Mouse (Mus musculus): ENCODE results near the gene Sptlc3. TPM values are rescaled to one million over a fixed set of nuclear protein-coding genes. Genes with fewer than 3 reads are reported as not detected.

The Sptlc3 gene
- polyA plus RNA-seq, 1 experiment from 2014 or later = 1.7 TPM

DNA sequence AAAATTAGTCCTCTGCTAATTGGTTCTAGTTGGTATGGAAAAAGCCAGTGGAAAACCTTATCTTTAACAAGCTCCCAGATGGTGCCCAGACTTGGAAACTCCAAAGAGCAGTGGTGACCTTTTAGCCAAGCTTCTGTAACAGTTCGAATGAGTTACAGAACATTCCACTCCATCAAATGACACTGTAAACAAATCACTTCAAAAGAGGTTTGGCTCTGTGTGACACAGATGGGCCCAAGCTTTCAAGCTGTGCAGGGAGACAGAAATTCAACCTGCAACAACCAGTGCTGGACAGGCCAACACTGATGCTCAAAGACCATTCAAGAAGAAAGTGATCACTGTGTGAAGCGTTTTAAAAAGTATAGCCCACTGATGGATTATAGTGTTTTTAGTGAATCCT lies 144.1 kb downstream of the Sptlc3 start:
- WGBS = 21% methylated on average over 2 of the region's 2 CpGs
- Histone ChIP-seq H3K9ac (replicated peaks) (no peak overlapping the region), H3K27ac (no peak overlapping the region), H3K9me3 (no peaks in the 10 kb centered on the region), H3K4me3 (replicated peaks) (no peak overlapping the region), H3K27me3 (no peaks in the 10 kb centered on the region), H3K4me1 (replicated peaks) (peaks cover 10% of the 10 kb centered on the region; the same call in 1 of the 2 replicates), H3K36me3 (no peaks in the 10 kb centered on the region), H3K4me2 (no peak overlapping the region)
- ATAC-seq (ENCODE audit: insufficient number of reproducible peaks, insufficient read depth, low FRiP score, low TSS enrichment, low read depth) = no peak

DNA sequence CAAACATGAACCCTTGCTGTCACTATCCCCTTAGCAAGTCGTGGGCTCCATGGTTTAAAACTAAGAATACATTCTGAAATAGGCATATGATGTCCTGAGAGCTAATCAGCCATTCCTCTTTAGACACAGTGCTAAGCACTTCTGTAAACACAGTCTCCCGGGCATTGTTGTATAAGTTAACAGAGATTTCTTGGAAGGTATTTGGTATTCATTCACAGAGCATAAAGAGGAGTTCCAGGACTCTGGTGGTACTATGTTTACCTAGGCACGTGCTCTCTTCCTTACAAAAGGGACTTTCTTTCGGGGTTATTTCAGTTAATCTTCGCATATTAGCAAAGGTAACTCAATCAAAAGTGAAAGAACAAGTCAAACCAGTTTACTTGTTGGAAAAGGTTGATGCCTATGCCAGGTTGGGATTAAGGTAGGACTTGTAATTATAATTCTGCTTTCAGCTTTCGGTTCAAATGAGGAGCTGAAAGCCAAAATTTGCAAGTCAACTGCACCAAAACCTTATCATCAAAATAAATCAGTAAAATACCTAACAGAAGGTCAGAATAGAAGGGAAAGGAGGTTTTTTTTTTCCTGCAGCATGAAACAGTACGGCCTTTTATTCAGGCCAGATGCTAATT lies 148.2 kb downstream of the Sptlc3 start:
- H3K4me1 ChIP-seq (replicated peaks) = peaks cover 9% of the 10 kb centered on the region
- no peaks in the 10 kb centered on the region for H3K36me3 ChIP-seq
- 60% methylated on average over 7 of the region's 7 CpGs for WGBS
- no peak overlapping the region for H3K4me2 ChIP-seq
- no peak for ATAC-seq (ENCODE audit: insufficient number of reproducible peaks, insufficient read depth, low FRiP score, low TSS enrichment, low read depth)
- no peak overlapping the region for H3K27ac ChIP-seq
- no peak overlapping the region for H3K4me3 ChIP-seq (replicated peaks)
- H3K9me3 ChIP-seq = no peaks in the 10 kb centered on the region
- no peak overlapping the region for H3K9ac ChIP-seq (replicated peaks)
- no peaks in the 10 kb centered on the region for H3K27me3 ChIP-seq

DNA sequence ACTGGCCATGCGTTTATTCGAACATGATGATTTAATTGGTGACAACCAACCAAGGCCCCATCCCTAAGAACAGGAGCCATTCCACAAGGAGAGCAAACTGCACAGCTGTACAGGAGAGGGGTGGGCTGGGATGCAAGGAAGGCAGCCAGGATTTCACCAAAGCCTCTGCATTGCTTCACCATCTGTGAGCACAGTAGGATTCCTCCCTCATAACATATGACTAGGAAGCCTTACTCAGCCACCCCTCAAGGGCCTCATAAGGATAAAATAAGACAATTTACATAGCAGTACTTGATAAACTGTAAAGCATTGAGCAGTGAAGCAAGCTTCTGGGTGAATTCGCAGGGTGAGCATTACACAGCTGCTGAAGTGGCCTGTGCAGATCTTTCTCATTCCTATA lies 155.8 kb downstream of the Sptlc3 start:
- no peaks in the 10 kb centered on the region for H3K9me3 ChIP-seq
- ATAC-seq (ENCODE audit: insufficient number of reproducible peaks, insufficient read depth, low FRiP score, low TSS enrichment, low read depth) = no peak
- no peaks in the 10 kb centered on the region for H3K27me3 ChIP-seq
- 70% methylated on average over 3 of the region's 3 CpGs for WGBS
- H3K9ac ChIP-seq (replicated peaks) = no peak overlapping the region
- no peaks in the 10 kb centered on the region for H3K36me3 ChIP-seq
- H3K4me2 ChIP-seq = no peak overlapping the region
- 0 out of 2 replicates have a peak overlapping the region, but pooled peaks have one; percentile 37 for H3K27ac ChIP-seq
- no peak overlapping the region for H3K4me3 ChIP-seq (replicated peaks)
- peaks cover 17% of the 10 kb centered on the region for H3K4me1 ChIP-seq (replicated peaks)

DNA sequence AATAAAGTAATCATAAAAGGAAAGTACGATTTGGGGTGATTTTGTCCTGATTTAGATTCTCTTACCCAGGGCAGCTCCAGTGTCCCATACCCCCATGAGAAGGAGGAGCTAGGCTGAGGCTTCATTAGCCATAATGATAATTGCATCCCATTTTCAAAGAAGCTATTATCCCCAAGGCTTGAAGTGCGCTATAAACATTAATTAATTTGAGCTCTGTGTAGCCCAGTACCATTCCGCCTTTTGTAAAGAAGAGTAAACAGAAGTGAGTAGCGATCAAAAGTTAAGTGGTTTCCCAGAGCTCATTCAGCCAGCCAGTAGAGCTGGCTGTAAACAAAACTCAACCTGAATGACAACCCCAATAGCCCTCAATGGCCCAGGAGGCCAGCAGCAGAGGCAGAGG lies 163.0 kb downstream of the Sptlc3 start:
- H3K4me3 ChIP-seq (replicated peaks) = no peak overlapping the region
- no peaks in the 10 kb centered on the region for H3K4me1 ChIP-seq (replicated peaks)
- 25% methylated on average over 4 of the region's 4 CpGs for WGBS
- no peaks in the 10 kb centered on the region for H3K27me3 ChIP-seq
- no peak for ATAC-seq (ENCODE audit: insufficient number of reproducible peaks, insufficient read depth, low FRiP score, low TSS enrichment, low read depth)
- no peaks in the 10 kb centered on the region for H3K9me3 ChIP-seq
- no peak overlapping the region for H3K4me2 ChIP-seq
- H3K9ac ChIP-seq (replicated peaks) = no peak overlapping the region
- no peak overlapping the region for H3K27ac ChIP-seq
- H3K36me3 ChIP-seq = no peaks in the 10 kb centered on the region

DNA sequence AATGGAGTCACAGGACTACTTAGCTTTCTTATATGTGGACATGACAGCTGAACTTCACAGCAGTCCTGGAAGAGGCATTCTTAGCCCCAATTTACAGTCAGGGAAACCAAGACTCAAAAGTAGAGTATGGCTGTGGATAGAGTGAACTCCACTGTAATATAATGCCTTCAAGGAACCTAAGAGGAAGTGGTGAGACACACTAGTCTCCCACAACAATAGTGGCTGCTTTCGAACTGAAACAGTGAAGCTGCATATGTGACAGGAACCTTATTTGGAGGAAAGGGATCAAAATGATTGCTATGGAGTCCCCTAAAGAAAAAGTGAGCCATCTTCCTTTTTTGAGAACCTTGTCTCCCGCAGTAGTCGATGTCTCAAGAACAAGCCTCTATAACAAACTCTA lies 178.1 kb downstream of the Sptlc3 start:
- no peak overlapping the region for H3K9ac ChIP-seq (replicated peaks)

DNA sequence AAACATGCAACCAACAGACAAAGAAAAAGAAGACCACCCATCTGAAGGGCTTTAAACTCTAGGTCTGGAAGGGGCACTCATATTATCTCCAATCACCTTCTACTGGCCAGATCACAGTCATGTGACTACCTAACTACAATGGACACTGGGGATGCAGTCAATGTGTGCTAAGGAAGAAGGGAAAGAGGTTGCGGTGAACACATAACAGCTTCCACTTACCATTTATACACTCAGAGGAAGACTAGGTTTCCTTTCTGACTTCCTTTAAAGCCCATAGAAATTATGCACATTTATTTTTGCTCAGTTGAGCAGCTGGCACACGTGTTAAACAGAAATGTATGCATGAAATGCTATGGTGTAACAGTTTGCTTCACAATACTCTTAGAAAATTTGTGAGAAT lies 178.7 kb downstream of the Sptlc3 start:
- 66% methylated on average over 2 of the region's 2 CpGs for WGBS
- peaks cover 6% of the 10 kb centered on the region; the same call in 1 of the 2 replicates for H3K27me3 ChIP-seq
- H3K4me1 ChIP-seq (replicated peaks) = peaks cover 8% of the 10 kb centered on the region; the same call in 1 of the 2 replicates
- H3K4me2 ChIP-seq = no peak overlapping the region
- H3K27ac ChIP-seq = no peak overlapping the region
- no peaks in the 10 kb centered on the region for H3K9me3 ChIP-seq
- ATAC-seq (ENCODE audit: insufficient number of reproducible peaks, insufficient read depth, low FRiP score, low TSS enrichment, low read depth) = no peak
- no peak overlapping the region for H3K9ac ChIP-seq (replicated peaks)
- no peaks in the 10 kb centered on the region for H3K36me3 ChIP-seq
- H3K4me3 ChIP-seq (replicated peaks) = no peak overlapping the region

More for the DNA sequence above, 178.1 kb downstream of the Sptlc3 start:
- Histone ChIP-seq H3K4me1 (replicated peaks) (peaks cover 8% of the 10 kb centered on the region; the same call in 1 of the 2 replicates), H3K27me3 (peaks cover 6% of the 10 kb centered on the region; the same call in 1 of the 2 replicates), H3K27ac (no peak overlapping the region), H3K9me3 (no peaks in the 10 kb centered on the region), H3K4me3 (replicated peaks) (no peak overlapping the region), H3K4me2 (no peak overlapping the region), H3K36me3 (no peaks in the 10 kb centered on the region)
- 85% methylated on average over 3 of the region's 3 CpGs for WGBS
- ATAC-seq (ENCODE audit: insufficient number of reproducible peaks, insufficient read depth, low FRiP score, low TSS enrichment, low read depth) = no peak

DNA sequence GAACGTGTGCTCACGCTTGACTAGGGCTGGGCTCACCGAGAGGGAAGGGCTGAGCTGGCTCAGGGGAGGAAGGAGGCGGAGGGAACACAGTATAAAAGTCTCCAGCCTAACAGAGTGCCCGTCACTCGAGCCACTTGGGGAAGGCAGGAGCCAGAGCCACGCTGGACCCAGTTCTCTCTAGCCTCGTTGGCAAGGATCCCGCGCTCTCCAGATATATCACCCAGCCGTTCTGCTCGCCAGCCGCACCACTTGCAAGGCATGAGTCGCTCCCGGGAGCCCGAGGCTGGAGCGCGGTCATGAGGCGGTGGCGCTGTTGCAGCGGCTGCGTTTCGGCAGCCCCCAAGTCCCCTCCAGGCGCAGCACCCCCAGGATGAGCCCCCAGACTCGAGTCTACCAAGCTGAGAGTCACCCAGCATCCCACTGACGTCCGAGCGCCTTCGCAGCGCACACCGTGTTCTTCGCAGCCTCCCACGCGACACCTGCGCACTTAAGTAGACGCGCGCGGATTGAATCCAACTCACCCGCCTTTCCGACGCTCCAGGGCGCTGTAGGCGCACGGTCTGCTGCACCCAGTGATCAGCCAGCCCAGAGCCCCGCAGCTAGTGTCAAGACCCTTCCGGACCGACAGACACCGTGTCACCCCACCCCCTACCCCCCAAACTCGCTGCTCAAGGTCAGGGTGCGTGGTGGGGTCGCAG lies 183.5 kb downstream of the Sptlc3 start:
- no peaks in the 10 kb centered on the region for H3K9me3 ChIP-seq
- H3K27ac ChIP-seq = peak overlapping the region; percentile 96
- peak overlapping the region; percentile 94 for H3K4me3 ChIP-seq (replicated peaks)
- H3K9ac ChIP-seq (replicated peaks) = peak overlapping the region; percentile 91
- peak; percentile 67 for ATAC-seq (ENCODE audit: insufficient number of reproducible peaks, insufficient read depth, low FRiP score, low TSS enrichment, low read depth)
- H3K36me3 ChIP-seq = no peaks in the 10 kb centered on the region
- under 1% methylated on average over 52 of the region's 52 CpGs for WGBS
- peaks cover 21% of the 10 kb centered on the region for H3K4me1 ChIP-seq (replicated peaks)
- H3K4me2 ChIP-seq = peak overlapping the region; percentile 98
- H3K27me3 ChIP-seq = peaks cover 9% of the 10 kb centered on the region; the same call in 1 of the 2 replicates

DNA sequence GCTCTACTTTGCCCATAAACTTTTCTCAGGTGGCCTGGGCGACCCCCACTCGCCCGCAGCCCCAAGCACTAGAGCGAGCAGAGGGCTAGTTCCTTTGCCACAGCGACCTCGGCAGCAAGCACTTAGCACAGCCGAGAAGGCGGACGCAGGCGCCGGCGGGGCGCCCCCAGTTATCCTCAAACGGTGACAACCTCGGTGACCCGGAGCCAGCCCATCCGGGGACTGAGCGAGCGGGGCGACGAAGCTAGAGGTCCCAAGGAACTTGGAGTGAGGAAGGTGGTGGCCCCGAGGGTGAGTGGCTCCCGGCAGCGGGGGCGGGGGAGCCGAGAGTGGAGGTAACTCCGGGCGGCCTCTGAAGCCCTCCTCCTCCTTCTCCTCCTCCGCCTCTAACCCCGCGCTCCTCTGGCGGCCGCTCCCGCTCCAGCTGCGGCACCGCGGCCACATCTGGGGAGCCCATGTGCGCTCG lies 184.1 kb downstream of the Sptlc3 start, which contains the start of gene Ism1:
Gene Ism1 (plus strand): TSS at position 370 of the 466 bp plus-strand sequence.
- Histone ChIP-seq H3K27me3 (peaks cover 9% of the 10 kb centered on the region; the same call in 1 of the 2 replicates), H3K4me1 (replicated peaks) (peaks cover 21% of the 10 kb centered on the region), H3K9me3 (no peaks in the 10 kb centered on the region), H3K4me3 (replicated peaks) (peak within 1 kb of the TSS; percentile 94), H3K27ac (peak within 1 kb of the TSS; percentile 96), H3K9ac (replicated peaks) (peak within 1 kb of the TSS; percentile 91), H3K4me2 (peak within 1 kb of the TSS; percentile 98), H3K36me3 (no peaks in the 10 kb centered on the region)
- under 1% methylated on average over 34 of the region's 39 CpGs for WGBS
- ATAC-seq (ENCODE audit: insufficient number of reproducible peaks, insufficient read depth, low FRiP score, low TSS enrichment, low read depth) = peak; percentile 52

DNA sequence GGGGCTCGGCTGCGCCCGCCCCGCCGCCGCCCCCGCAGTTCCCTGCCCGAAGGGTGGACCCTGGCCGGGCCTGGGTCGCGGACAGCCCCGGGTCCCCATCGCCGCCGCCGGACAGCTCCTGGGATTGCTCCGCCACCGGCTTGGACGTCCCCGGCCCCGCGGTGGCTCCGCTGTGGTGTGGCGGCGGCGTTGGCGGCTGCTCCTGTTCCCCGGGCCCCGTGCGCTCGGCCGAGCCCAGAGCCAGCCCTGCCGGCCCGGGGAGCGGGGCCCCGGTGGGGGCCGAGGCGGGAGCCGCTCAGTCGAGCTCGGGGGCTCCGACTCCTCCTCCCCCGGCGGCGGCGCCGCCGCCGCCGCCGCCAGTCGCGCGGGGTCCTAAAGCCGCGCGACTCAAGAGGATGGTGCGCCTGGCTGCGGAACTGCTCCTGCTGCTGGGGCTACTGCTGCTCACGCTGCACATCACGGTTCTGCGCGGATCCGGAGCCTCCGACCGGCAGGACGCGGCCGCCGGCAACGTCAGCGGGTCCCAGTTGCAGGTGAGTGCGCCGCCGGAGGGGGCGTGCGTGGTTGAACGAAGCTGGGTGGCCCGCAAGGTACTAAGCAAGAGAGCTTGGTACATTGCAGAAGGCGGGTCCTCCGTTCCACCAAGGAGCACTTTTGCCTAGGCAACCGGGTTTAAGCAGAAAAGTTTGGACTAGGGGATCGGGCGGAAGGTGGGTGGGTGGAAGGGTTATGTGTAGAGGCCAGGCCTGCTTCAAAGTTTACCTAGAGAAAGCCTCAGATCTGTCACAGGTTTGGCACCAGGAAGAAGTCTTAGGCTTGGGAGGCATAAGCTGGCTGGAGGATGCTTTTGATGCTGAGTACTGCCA lies 184.8 kb downstream of the Sptlc3 start:
- WGBS = under 1% methylated on average over 78 of the region's 84 CpGs
- Histone ChIP-seq H3K27ac (peak overlapping the region; percentile 96), H3K9me3 (no peaks in the 10 kb centered on the region), H3K4me3 (replicated peaks) (peak overlapping the region; percentile 94), H3K36me3 (no peaks in the 10 kb centered on the region), H3K4me1 (replicated peaks) (peaks cover 21% of the 10 kb centered on the region), H3K4me2 (peak overlapping the region; percentile 98), H3K9ac (replicated peaks) (peak overlapping the region; percentile 91), H3K27me3 (peaks cover 9% of the 10 kb centered on the region; the same call in 1 of the 2 replicates)
- ATAC-seq (ENCODE audit: insufficient number of reproducible peaks, insufficient read depth, low FRiP score, low TSS enrichment, low read depth) = peak; percentile 81

DNA sequence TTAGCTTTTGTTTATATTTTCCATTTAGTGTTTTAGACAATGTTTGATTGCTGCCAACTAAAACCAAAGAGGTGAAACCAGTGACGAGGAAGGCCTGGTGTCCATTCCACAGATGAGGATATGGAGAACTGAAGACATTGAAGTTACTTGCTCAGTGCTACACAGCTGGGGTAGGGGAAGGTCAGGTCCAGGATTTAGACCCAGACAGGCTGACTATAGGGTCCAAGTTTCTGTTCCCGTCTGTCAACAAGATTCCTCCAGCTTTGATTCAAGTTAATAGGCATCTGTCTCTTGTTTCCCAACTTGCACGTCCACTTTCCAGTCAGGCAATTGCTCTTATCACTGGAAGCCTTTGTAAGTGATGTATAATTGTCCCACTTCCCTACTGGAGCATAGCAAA lies 188.8 kb downstream of the Sptlc3 start:
- ATAC-seq (ENCODE audit: insufficient number of reproducible peaks, insufficient read depth, low FRiP score, low TSS enrichment, low read depth) = no peak
- 57% methylated on average over 3 of the region's 3 CpGs for WGBS
- H3K4me2 ChIP-seq = no peak overlapping the region

More for the DNA sequence above, 188.8 kb downstream of the Sptlc3 start:
- Histone ChIP-seq H3K9ac (replicated peaks) (no peak overlapping the region), H3K4me3 (replicated peaks) (no peak overlapping the region), H3K36me3 (no peaks in the 10 kb centered on the region), H3K4me1 (replicated peaks) (peaks cover 13% of the 10 kb centered on the region), H3K27me3 (peaks cover 3% of the 10 kb centered on the region; the same call in 1 of the 2 replicates), H3K9me3 (no peaks in the 10 kb centered on the region), H3K27ac (no peak overlapping the region)

Measured in limb, embryonic 12.5 days (tissue).